Mouse (Mus musculus) heart, adult 2 months (tissue): Measurements from ENCODE around the gene Gpr55.

Experiments used
- CTCF ChIP-seq: fragments of 200-600 bp; IDR thresholded peaks from 2 replicates; pipeline ENCODE4 v1.8.1; 2022; ENCODE audit warnings: antibody characterized with exemption, mild to moderate bottlenecking, moderate library complexity
- EP300 ChIP-seq: fragments of 200-500 bp; IDR thresholded peaks from 2 replicates; pipeline ENCODE4 v1.6.1; 2011; ENCODE audit warnings: low read depth, low read length, control low read depth; ENCODE audit not compliant: insufficient read depth
- POLR2A ChIP-seq: fragments of 200-500 bp; IDR thresholded peaks from 2 replicates; pipeline ENCODE4 v1.6.1; 2011; ENCODE audit warnings: mild to moderate bottlenecking, low read depth, low read length, control low read depth; ENCODE audit not compliant: insufficient read depth

GRCm38 (mm10) chr1:85900521-85901333, 60.1 kb downstream of the Gpr55 start:
- TF ChIP-seq POLR2A: no peak
- TF ChIP-seq CTCF: no peak
- no peak for TF ChIP-seq EP300
